Mouse (Mus musculus): ENCODE results near the gene Ginm1. TPM values are rescaled to one million over a fixed set of nuclear protein-coding genes. Genes with fewer than 3 reads are reported as not detected.
A peak's percentile ranks its signal among the peaks of the same experiment; 100 is the strongest.

Ginm1 gene
- total RNA-seq (2022): 100 to 1,000 TPM in 2 of 4 experiments, 10 to 100 TPM in 2; 94.3 to 115 (median 102) TPM

GRCm38 (mm10) chr10:7792751-7793385, at the start of gene Ginm1, which contains the start of gene Ppil4:
Gene Ginm1, minus strand, starts transcription at chr10:7792824.
Gene Ppil4, plus strand, starts transcription at chr10:7792891.
- peak; percentile 86 for DNase-seq (ENCODE audit: low spot score)

GRCm38 (mm10) chr10:7841571-7842080, 49.0 kb upstream of the Ginm1 start:
- peak; percentile 81 for DNase-seq (ENCODE audit: low spot score)

- no peak for DNase-seq (ENCODE audit: low spot score)
Observed at GRCm38 (mm10) chr10:7840785-7841184, 48.2 kb upstream of the Ginm1 start.

GRCm38 (mm10) chr10:7840353-7840733, 47.7 kb upstream of the Ginm1 start:
- no peak for DNase-seq (ENCODE audit: low spot score)

- peak; percentile 24 for DNase-seq (ENCODE audit: low spot score)
Observed at GRCm38 (mm10) chr10:7839551-7840352, 47.1 kb upstream of the Ginm1 start.

GRCm38 (mm10) chr10:7838874-7839421, 46.3 kb upstream of the Ginm1 start:
- DNase-seq (ENCODE audit: low spot score): no peak

- no peak for DNase-seq (ENCODE audit: low spot score)
Observed at GRCm38 (mm10) chr10:7838036-7838435, 45.4 kb upstream of the Ginm1 start.

GRCm38 (mm10) chr10:7837446-7837845, 44.8 kb upstream of the Ginm1 start:
- DNase-seq (ENCODE audit: low spot score): no peak

- DNase-seq (ENCODE audit: low spot score): no peak
Observed at GRCm38 (mm10) chr10:7836902-7837301, 44.3 kb upstream of the Ginm1 start.

- no peak for DNase-seq (ENCODE audit: low spot score)
Observed at GRCm38 (mm10) chr10:7834671-7835225, 42.1 kb upstream of the Ginm1 start.

GRCm38 (mm10) chr10:7833377-7834165, 40.9 kb upstream of the Ginm1 start:
- no peak for DNase-seq (ENCODE audit: low spot score)

GRCm38 (mm10) chr10:7832171-7832676, 39.6 kb upstream of the Ginm1 start, which contains the start of gene Zc3h12d:
Gene Zc3h12d, plus strand, starts transcription at chr10:7832470.
- peak; percentile 13 for DNase-seq (ENCODE audit: low spot score)

- no peak for DNase-seq (ENCODE audit: low spot score)
Observed at GRCm38 (mm10) chr10:7826106-7826505, 33.5 kb upstream of the Ginm1 start.

GRCm38 (mm10) chr10:7825281-7825665, 32.6 kb upstream of the Ginm1 start:
- DNase-seq (ENCODE audit: low spot score): no peak

- DNase-seq (ENCODE audit: low spot score): no peak
Observed at GRCm38 (mm10) chr10:7824663-7825280, 32.1 kb upstream of the Ginm1 start.

- DNase-seq (ENCODE audit: low spot score): no peak
Observed at GRCm38 (mm10) chr10:7821981-7822380, 29.4 kb upstream of the Ginm1 start.

- no peak for DNase-seq (ENCODE audit: low spot score)
Observed at GRCm38 (mm10) chr10:7820171-7820570, 27.5 kb upstream of the Ginm1 start.

GRCm38 (mm10) chr10:7819603-7820002, 27.0 kb upstream of the Ginm1 start:
- no peak for DNase-seq (ENCODE audit: low spot score)

- DNase-seq (ENCODE audit: low spot score): no peak
Observed at GRCm38 (mm10) chr10:7819156-7819555, 26.5 kb upstream of the Ginm1 start.

GRCm38 (mm10) chr10:7818676-7819075, 26.1 kb upstream of the Ginm1 start:
- no peak for DNase-seq (ENCODE audit: low spot score)

GRCm38 (mm10) chr10:7816476-7816875, 23.9 kb upstream of the Ginm1 start:
- no peak for DNase-seq (ENCODE audit: low spot score)

Data from heart, adult 8-10 months (tissue).